Mouse (Mus musculus) MEL (cell line): ENCODE results near the gene Zswim4. TPM values are rescaled to one million over a fixed set of nuclear protein-coding genes. Genes with fewer than 3 reads are reported as not detected.

Experiments used
- DNase-seq: peaks from one replicate; pipeline ENCODE4 v3.0.0; 2011; ENCODE audit warnings: low read depth, low spot score
- H3K27ac ChIP-seq: 2 replicates; pipeline ENCODE4 v1.5.1; 2012; ENCODE audit warnings: low read depth, mild to moderate bottlenecking, control low read depth, low read length, moderate library complexity; ENCODE audit not compliant: control insufficient read depth
- H3K27me3 ChIP-seq, 2 experiments: fragments of 150-350 bp in 1 of 2; sonication (generic) in 1 of 2; 2 replicates each; pipeline ENCODE4 v1.6.1; 2012; ENCODE audit warnings: low read length in 2 of 2, mild to moderate bottlenecking in 2 of 2, improper control_type of control experiment in 1 of 2, moderate library complexity in 1 of 2; ENCODE audit not compliant: insufficient read depth in 2 of 2, control insufficient read depth in 1 of 2
- H3K36me3 ChIP-seq, 2 experiments: 2 replicates each; pipeline ENCODE4 v1.6.1; 2012 to 2014; ENCODE audit warnings: low read length in 2 of 2, improper control_type of control experiment in 1 of 2, inconsistent platforms in 1 of 2, mild to moderate bottlenecking in 1 of 2; ENCODE audit not compliant: insufficient read depth in 2 of 2, control insufficient read depth in 1 of 2
- H3K4me1 ChIP-seq, 2 experiments: fragments of 150-350 bp in 1 of 2; sonication (generic) in 1 of 2; 2 replicates each; pipeline ENCODE4 v1.6.1; 2012; ENCODE audit warnings: low read length in 2 of 2, improper control_type of control experiment in 1 of 2, mild to moderate bottlenecking in 1 of 2; ENCODE audit not compliant: insufficient read depth in 2 of 2, control insufficient read depth in 1 of 2
- H3K4me3 ChIP-seq, 2 experiments: fragments of 150-350 bp in 1 of 2; sonication (generic) in 1 of 2; 2 replicates each; pipeline ENCODE4 v1.5.1; 2012; ENCODE audit warnings: low read depth in 2 of 2, low read length in 2 of 2, mild to moderate bottlenecking in 2 of 2, moderate library complexity in 2 of 2, control low read depth in 1 of 2, improper control_type of control experiment in 1 of 2; ENCODE audit not compliant: control insufficient read depth in 1 of 2, insufficient read depth in 1 of 2
- H3K79me2 ChIP-seq: 2 replicates; pipeline ENCODE4 v1.6.1; 2012; ENCODE audit warnings: mild to moderate bottlenecking, low read length, moderate library complexity; ENCODE audit not compliant: control insufficient read depth, poor library complexity, insufficient read depth
- H3K9ac ChIP-seq: 2 replicates; pipeline ENCODE4 v1.6.1; 2012; ENCODE audit warnings: low read depth, mild to moderate bottlenecking, control low read depth, low read length, moderate library complexity; ENCODE audit not compliant: control insufficient read depth, poor library complexity, severe bottlenecking
- H3K9me3 ChIP-seq: fragments of 150-350 bp; sonication (generic); replicated peaks from 2 replicates; pipeline ENCODE4 v1.6.1; 2012; ENCODE audit warnings: mild to moderate bottlenecking, low read length, improper control_type of control experiment, moderate library complexity; ENCODE audit not compliant: insufficient read depth
- CHD2 ChIP-seq: IDR thresholded peaks from 2 replicates; pipeline ENCODE4 v1.6.1; 2011; ENCODE audit warnings: low read length, improper control_type of control experiment
- EP300 ChIP-seq, 2 experiments: IDR thresholded peaks; 2 replicates each; pipeline ENCODE4 v1.6.1; 2011; ENCODE audit warnings: improper control_type of control experiment in 2 of 2, low read length in 2 of 2, low read depth in 1 of 2, mild to moderate bottlenecking in 1 of 2
- GABPA ChIP-seq: IDR thresholded peaks from 2 replicates; pipeline ENCODE4 v1.6.1; 2012; ENCODE audit warnings: low read depth, mild to moderate bottlenecking, inconsistent platforms, low read length, improper control_type of control experiment, moderate library complexity
- GATA1 ChIP-seq: IDR thresholded peaks from 2 replicates; pipeline ENCODE4 v1.6.1; 2011; ENCODE audit warnings: low read depth, low read length, improper control_type of control experiment
- HCFC1 ChIP-seq: IDR thresholded peaks from 2 replicates; pipeline ENCODE4 v1.6.1; 2012; ENCODE audit warnings: low read depth, mild to moderate bottlenecking, inconsistent platforms, low read length, improper control_type of control experiment, moderate library complexity
- KAT2A ChIP-seq: conservative IDR thresholded peaks from 2 replicates; pipeline ENCODE4 v1.6.1; 2012; ENCODE audit warnings: low read depth, low read length, improper control_type of control experiment, inconsistent platforms
- MAFK ChIP-seq: IDR thresholded peaks from 2 replicates; pipeline ENCODE4 v1.6.1; 2011; ENCODE audit warnings: low read depth, mild to moderate bottlenecking, low read length, improper control_type of control experiment, borderline replicate concordance
- MAX ChIP-seq: IDR thresholded peaks from 2 replicates; pipeline ENCODE4 v1.6.1; 2011; ENCODE audit warnings: low read length, improper control_type of control experiment
- MAZ ChIP-seq: IDR thresholded peaks from 2 replicates; pipeline ENCODE4 v1.6.1; 2012; ENCODE audit warnings: low read depth, mild to moderate bottlenecking, inconsistent platforms, low read length, improper control_type of control experiment
- MEF2A ChIP-seq: IDR thresholded peaks from 2 replicates; pipeline ENCODE4 v1.6.1; 2014; ENCODE audit warnings: low read depth, mild to moderate bottlenecking, inconsistent platforms, low read length, improper control_type of control experiment; ENCODE audit not compliant: poor library complexity, insufficient replicate concordance, severe bottlenecking; ENCODE audit errors: extremely low read depth
- MYC ChIP-seq: IDR thresholded peaks from 2 replicates; pipeline ENCODE4 v1.6.1; 2011; ENCODE audit warnings: low read depth, mild to moderate bottlenecking, low read length, improper control_type of control experiment, moderate library complexity
- NRF1 ChIP-seq: IDR thresholded peaks from 2 replicates; pipeline ENCODE4 v1.6.1; 2014; ENCODE audit warnings: low read depth, mild to moderate bottlenecking, inconsistent platforms, low read length, improper control_type of control experiment, moderate library complexity; ENCODE audit not compliant: poor library complexity, insufficient read depth, severe bottlenecking
- POLR2A ChIP-seq, 2 experiments: IDR thresholded peaks; 2 replicates each; pipeline ENCODE4 v1.6.1; 2011 to 2012; ENCODE audit warnings: low read length in 2 of 2, mild to moderate bottlenecking in 2 of 2, control low read depth in 1 of 2, improper control_type of control experiment in 1 of 2, low read depth in 1 of 2, moderate library complexity in 1 of 2; ENCODE audit not compliant: control insufficient read depth in 1 of 2, insufficient read depth in 1 of 2, poor library complexity in 1 of 2
- POLR2AphosphoS2 ChIP-seq: IDR thresholded peaks from 2 replicates; pipeline ENCODE4 v1.6.1; 2011; ENCODE audit warnings: low read length, improper control_type of control experiment
- RAD21 ChIP-seq: IDR thresholded peaks from 2 replicates; pipeline ENCODE4 v1.6.1; 2011; ENCODE audit warnings: mild to moderate bottlenecking, low read depth, low read length, improper control_type of control experiment
- RCOR1 ChIP-seq: IDR thresholded peaks from 2 replicates; pipeline ENCODE4 v1.6.1; 2012; ENCODE audit warnings: low read depth, mild to moderate bottlenecking, inconsistent platforms, low read length, improper control_type of control experiment
- TBP ChIP-seq: IDR thresholded peaks from 2 replicates; pipeline ENCODE4 v1.8.0; 2011; ENCODE audit warnings: low read depth, low read length, improper control_type of control experiment
- TCF12 ChIP-seq: IDR thresholded peaks from 2 replicates; pipeline ENCODE4 v1.6.1; 2014; ENCODE audit warnings: low read depth, mild to moderate bottlenecking, inconsistent platforms, low read length, improper control_type of control experiment, moderate library complexity
- UBTF ChIP-seq: IDR thresholded peaks from 2 replicates; pipeline ENCODE4 v1.6.1; 2012; ENCODE audit warnings: low read depth, mild to moderate bottlenecking, inconsistent platforms, low read length, improper control_type of control experiment, moderate library complexity, borderline replicate concordance; ENCODE audit not compliant: insufficient read depth
- ZC3H11A ChIP-seq: IDR thresholded peaks from 2 replicates; pipeline ENCODE4 v1.6.1; 2012; ENCODE audit warnings: low read depth, mild to moderate bottlenecking, inconsistent platforms, low read length, improper control_type of control experiment
- ZKSCAN1 ChIP-seq: IDR thresholded peaks from 2 replicates; pipeline ENCODE4 v1.6.1; 2012; ENCODE audit warnings: low read depth, mild to moderate bottlenecking, inconsistent platforms, low read length, improper control_type of control experiment, moderate library complexity
- polyA plus RNA-seq, 2 experiments: library from polyadenylated mRNA; stranded (reverse) in 1 of 2; unstranded in 1 of 2; fragments of >175 nt in 1 of 2; fragments of >200 nt in 1 of 2; gene quantifications; 2 replicates each; pipeline versions ENCODE4 v1.2.1 to v1.2.4; 2012; ENCODE audit warnings: low replicate concordance in 2 of 2, low read depth in 1 of 2; ENCODE audit not compliant: insufficient read length in 2 of 2, insufficient read depth in 1 of 2, missing spikeins in 1 of 2
- total RNA-seq: library from RNA; depleted of rRNA; stranded (reverse); fragments of 300-350 nt; gene quantifications from 2 replicates; pipeline ENCODE4 v1.2.3, GENCODE M21; 2012

Zswim4 gene
- total and polyA plus RNA-seq, 3 experiments: 3.6 to 7.4 TPM; not detected in 1

DNA sequence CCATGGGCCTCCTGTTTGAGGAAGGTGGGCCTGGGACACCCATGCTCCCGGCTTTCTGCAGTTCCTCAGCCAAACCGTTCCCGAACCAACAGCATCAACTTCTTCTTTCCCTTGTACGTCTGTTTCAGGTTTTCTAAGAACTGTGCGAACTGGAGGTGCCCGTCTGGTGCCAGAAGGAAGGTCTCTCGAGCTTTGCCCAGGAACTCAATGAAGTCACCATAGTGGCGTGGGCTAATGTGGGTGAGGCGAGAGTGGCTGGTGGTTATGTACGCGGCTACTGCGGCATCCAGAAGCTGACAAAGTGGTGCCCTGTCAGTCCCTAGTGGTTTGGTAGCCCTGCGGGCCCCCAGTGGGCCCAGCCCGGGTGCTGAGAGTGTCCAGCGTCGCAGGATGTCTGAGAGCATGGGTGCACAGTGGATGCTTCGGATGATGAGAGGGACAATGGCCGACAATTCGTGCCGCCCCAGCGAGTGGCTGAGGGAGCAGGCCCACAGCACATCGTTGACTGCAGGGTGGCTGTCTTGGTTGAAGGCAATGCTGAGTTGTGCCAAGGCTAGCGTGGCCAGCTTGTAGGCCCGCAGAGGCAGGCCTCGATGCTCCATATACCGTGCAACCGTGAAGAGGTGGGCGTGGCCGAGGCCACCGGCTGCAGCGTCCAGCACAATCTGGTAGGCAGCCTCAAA is 24.8 kb downstream of the Zswim4 start:
- Histone ChIP-seq H3K9ac (no peak overlapping the region), H3K27ac (no peak overlapping the region), H3K36me3 (peaks cover 0 to 2% of the 10 kb centered on the region in 2 experiments; a peak in 1 of 4 replicates), H3K9me3 (no peaks in the 10 kb centered on the region), H3K4me1 (no peaks in the 10 kb centered on the region), H3K79me2 (no peaks in the 10 kb centered on the region), H3K4me3 (no peak overlapping the region), H3K27me3 (no peaks in the 10 kb centered on the region)
- DNase-seq: no peak
- TF ChIP-seq EP300 (IDR thresholded peaks at IDR 0.05; ENCODE audit: low read depth in 1 of 2, low read length in 2 of 2) (no peak), CHD2 (no peak), MAZ (no peak), RAD21 (no peak), MYC (no peak), POLR2A (IDR thresholded peaks at IDR 0.05; ENCODE audit: control insufficient read depth in 1 of 2, insufficient read depth in 1 of 2, low read depth in 1 of 2, low read length in 2 of 2, poor library complexity in 1 of 2) (no peak), UBTF (no peak), POLR2AphosphoS2 (no peak), TBP (no peak), HCFC1 (no peak), GABPA (no peak), NRF1 (no peak), KAT2A (no peak)

DNA sequence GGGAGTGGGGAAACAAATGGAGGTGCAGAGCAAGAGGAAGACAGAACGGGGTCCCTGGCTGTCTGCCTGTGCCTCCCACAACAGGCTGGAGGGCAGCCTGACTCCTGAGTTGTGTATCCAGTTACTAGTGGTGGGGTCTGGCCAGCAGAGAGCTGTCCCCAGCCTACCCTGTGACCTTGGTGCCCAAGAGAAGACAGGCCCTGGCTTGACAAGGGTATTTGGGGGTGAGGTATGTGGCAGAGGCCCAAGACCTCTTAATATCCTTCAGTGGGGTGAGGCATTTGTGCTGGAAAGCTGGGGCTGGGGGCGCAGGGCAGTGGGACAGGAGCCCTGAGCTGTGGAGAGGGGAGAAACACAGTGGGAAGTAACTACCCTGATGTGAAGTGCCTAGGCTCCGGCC is 25.7 kb downstream of the Zswim4 start:
- no peak overlapping the region for H3K9ac ChIP-seq
- no peak overlapping the region for H3K4me3 ChIP-seq
- DNase-seq: no peak
- H3K36me3 ChIP-seq: 0 out of 4 replicates have a peak, but pooled peaks cover 0 to 2% of the 10 kb centered on the region in 2 experiments
- H3K27me3 ChIP-seq: no peaks in the 10 kb centered on the region
- TF ChIP-seq ZC3H11A (no peak), MAFK (no peak), POLR2A (IDR thresholded peaks at IDR 0.05; ENCODE audit: control insufficient read depth in 1 of 2, insufficient read depth in 1 of 2, low read depth in 1 of 2, low read length in 2 of 2, poor library complexity in 1 of 2) (no peak), TCF12 (no peak), RCOR1 (no peak), HCFC1 (no peak), POLR2AphosphoS2 (no peak), ZKSCAN1 (no peak), MAX (no peak), GABPA (no peak), MEF2A (no peak), GATA1 (no peak), MYC (no peak)
- H3K4me1 ChIP-seq: no peaks in the 10 kb centered on the region
- H3K27ac ChIP-seq: no peak overlapping the region
- no peaks in the 10 kb centered on the region for H3K79me2 ChIP-seq
- no peaks in the 10 kb centered on the region for H3K9me3 ChIP-seq
